12 mouse cellular contexts compared by ENCODE assay signal in the genomic region with DNA sequence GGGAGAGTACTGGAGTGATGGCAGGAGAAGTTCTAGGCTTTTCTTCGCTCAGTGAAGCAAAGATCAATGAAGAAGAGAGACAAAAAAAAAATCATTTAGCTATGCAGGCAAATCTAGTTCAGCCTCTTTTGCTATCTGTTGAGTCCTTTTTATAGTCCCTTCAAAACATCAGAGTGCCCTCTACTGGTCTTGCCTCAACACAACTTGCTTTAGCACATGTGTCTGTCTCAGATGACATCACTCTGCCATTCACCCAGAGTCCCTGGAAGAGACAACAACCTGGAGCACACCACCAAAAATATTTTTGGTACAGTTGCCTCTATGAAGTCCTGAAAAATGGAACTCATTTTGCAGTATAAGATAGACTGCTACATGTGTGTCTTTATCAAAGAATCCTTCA.
DNase-seq lines count a peak whose midpoint lies in the region; ATAC-seq lines count a peak whose summit lies in the region.
"Had no signal": no experiment of that assay in that cellular context is flagged by ENCODE, and none has a peak within 500 bp of the region (broad histone marks: within the 10 kb centered on the region; RNA-seq: fewer than 3 reads in every experiment).

No protein-coding gene starts in this region.

- no peak for ATAC-seq in forebrain, embryonic 14.5 days
- ATAC-seq in forebrain, embryonic 16.5 days: no peak

- H3K27ac ChIP-seq in forebrain, embryonic 14.5 days (ENCODE audit: low read depth, low read length): no peak overlapping the region
- no peak overlapping the region for H3K27ac ChIP-seq in forebrain, embryonic 16.5 days (ENCODE audit: low read length)
- H3K27ac ChIP-seq: embryonic facial prominence, embryonic 15.5 days; limb, embryonic 13.5 days had no signal

- no peaks in the 10 kb centered on the region for H3K36me3 ChIP-seq in forebrain, embryonic 14.5 days (ENCODE audit: control insufficient read depth, insufficient read depth, low read length)
- H3K36me3 ChIP-seq in forebrain, embryonic 16.5 days (ENCODE audit: control insufficient read depth, insufficient read depth): no peaks in the 10 kb centered on the region
- H3K36me3 ChIP-seq: embryonic facial prominence, embryonic 15.5 days; limb, embryonic 13.5 days had no signal

- no peaks in the 10 kb centered on the region for H3K4me1 ChIP-seq in forebrain, embryonic 14.5 days (ENCODE audit: control insufficient read depth, insufficient read depth, low read length)
- no peaks in the 10 kb centered on the region for H3K4me1 ChIP-seq in forebrain, embryonic 16.5 days (replicated peaks; ENCODE audit: control insufficient read depth, insufficient read depth, low read length)
- H3K4me1 ChIP-seq: embryonic facial prominence, embryonic 15.5 days; limb, embryonic 13.5 days had no signal

- H3K9me3 ChIP-seq in forebrain, embryonic 14.5 days (replicated peaks; ENCODE audit: control insufficient read depth, low read length): no peaks in the 10 kb centered on the region
- H3K9me3 ChIP-seq in forebrain, embryonic 16.5 days (ENCODE audit: control insufficient read depth, low read length): no peaks in the 10 kb centered on the region
- H3K9me3 ChIP-seq: embryonic facial prominence, embryonic 15.5 days; limb, embryonic 13.5 days had no signal

- no peak overlapping the region for H3K4me2 ChIP-seq in forebrain, embryonic 14.5 days (ENCODE audit: low read length)
- no peak overlapping the region for H3K4me2 ChIP-seq in forebrain, embryonic 16.5 days (ENCODE audit: low read length)
- H3K4me2 ChIP-seq: embryonic facial prominence, embryonic 15.5 days; limb, embryonic 13.5 days had no signal

- no peak overlapping the region for H3K9ac ChIP-seq in forebrain, embryonic 14.5 days (ENCODE audit: low read length)
- H3K9ac ChIP-seq in forebrain, embryonic 16.5 days (replicated peaks; ENCODE audit: low read depth, low read length): no peak overlapping the region
- H3K9ac ChIP-seq: embryonic facial prominence, embryonic 15.5 days; limb, embryonic 13.5 days had no signal

- intact Hi-C loops in left cerebral cortex, postnatal 25 days (cut with DNase I): no loop called here
- intact Hi-C loops in left cerebral cortex, postnatal 4 days (cut with DNase I): no loop called here

- WGBS in forebrain, embryonic 14.5 days: 75% methylated on average over 1 of the region's 1 CpGs
- WGBS in forebrain, embryonic 16.5 days: 67% methylated on average over 1 of the region's 1 CpGs

- no peaks in the 10 kb centered on the region for H3K27me3 ChIP-seq in forebrain, embryonic 14.5 days (replicated peaks; ENCODE audit: control insufficient read depth, insufficient read depth, low read length)
- no peaks in the 10 kb centered on the region for H3K27me3 ChIP-seq in forebrain, embryonic 16.5 days (replicated peaks; ENCODE audit: control insufficient read depth, insufficient read depth, low read length)
- H3K27me3 ChIP-seq: embryonic facial prominence, embryonic 15.5 days; limb, embryonic 13.5 days had no signal

- peak; percentile 8 for DNase-seq in forebrain, embryonic 14.5 days (ENCODE audit: low spot score)
- DNase-seq in left cerebral cortex, postnatal 25 days (ENCODE audit: low spot score in 2 of 2): peak; percentile 6 to 8
- DNase-seq in left cerebral cortex, adult 8-10 months (ENCODE audit: low spot score in 2 of 2): no peak
- DNase-seq in R1 (ENCODE audit: low read depth, low spot score): peak; percentile 79
- DNase-seq in left cerebral cortex, postnatal 4 days: peak; percentile 0
- DNase-seq in T-cell, adult 2 months (ENCODE audit: low spot score): no peak
- DNase-seq in spleen, postnatal 36 days (ENCODE audit: low spot score in 2 of 2): no peak
- DNase-seq: kidney, adult 2 months; thymus, postnatal 36 days had no signal

- no peak overlapping the region for H3K4me3 ChIP-seq in forebrain, embryonic 14.5 days (ENCODE audit: low read depth, low read length)
- no peak overlapping the region for H3K4me3 ChIP-seq in forebrain, embryonic 16.5 days (replicated peaks; ENCODE audit: low read length)
- H3K4me3 ChIP-seq: embryonic facial prominence, embryonic 15.5 days; limb, embryonic 13.5 days had no signal

Comparison
In these comparisons a context has a peak if more than half of its experiments do, and no peak if none do; other contexts are left out.
1. DNase-seq: peak in forebrain, embryonic 14.5 days (single experiment), left cerebral cortex, postnatal 25 days (2 of 2), R1 (single experiment) and left cerebral cortex, postnatal 4 days (single experiment); none in left cerebral cortex, adult 8-10 months (0 of 2), T-cell, adult 2 months (single experiment) and spleen, postnatal 36 days (0 of 2).